Mouse (Mus musculus) hindbrain, postnatal 0 days (tissue): ENCODE results near the gene Gm10447. TPM values are rescaled to one million over a fixed set of nuclear protein-coding genes. Genes with fewer than 3 reads are reported as not detected.

Source experiments
- ATAC-seq: fragments of 200-750 bp; cut with Nextera tagmentation; 2 replicates; pipeline ENCODE4 v1.8.0; 2017; ENCODE audit warnings: mild to moderate bottlenecking, moderate TSS enrichment, moderate library complexity
- DNase-seq: peaks from one replicate; pipeline ENCODE4 v3.0.0-alpha.2; 2015; ENCODE audit warnings: low spot score
- H3K27ac ChIP-seq: fragments of 300-500 bp; sonication (generic); 2 replicates; pipeline ENCODE4 v1.5.1; 2014; ENCODE audit warnings: mild to moderate bottlenecking
- H3K27me3 ChIP-seq: fragments of 300-500 bp; sonication (generic); 2 replicates; pipeline ENCODE4 v1.6.1; 2014; ENCODE audit warnings: low read length, mixed read lengths; ENCODE audit not compliant: insufficient read depth
- H3K36me3 ChIP-seq: fragments of 300-500 bp; sonication (generic); 2 replicates; pipeline ENCODE4 v1.6.1; 2014; ENCODE audit warnings: low read length, mixed read lengths; ENCODE audit not compliant: insufficient read depth
- H3K4me1 ChIP-seq: fragments of 300-500 bp; sonication (generic); 2 replicates; pipeline ENCODE4 v1.6.1; 2014; ENCODE audit warnings: antibody characterized with exemption, low read length, mixed read lengths; ENCODE audit not compliant: insufficient read depth
- H3K4me2 ChIP-seq: fragments of 300-500 bp; sonication (generic); 2 replicates; pipeline ENCODE4 v1.6.1; 2014; ENCODE audit warnings: low read depth, mild to moderate bottlenecking, low read length, moderate library complexity, mixed read lengths
- H3K4me3 ChIP-seq: fragments of 300-500 bp; sonication (generic); 2 replicates; pipeline ENCODE4 v1.5.1; 2014; ENCODE audit warnings: low read length
- H3K9ac ChIP-seq: fragments of 300-500 bp; sonication (generic); replicated peaks from 2 replicates; pipeline ENCODE4 v1.6.1; 2014; ENCODE audit warnings: mild to moderate bottlenecking, low read length, moderate library complexity, mixed read lengths
- H3K9me3 ChIP-seq: fragments of 300-500 bp; sonication (generic); 2 replicates; pipeline ENCODE4 v1.6.1; 2016; ENCODE audit warnings: low read length, mixed read lengths
- CTCF ChIP-seq: IDR thresholded peaks from 2 replicates; pipeline ENCODE4 v1.5.1; 2016; ENCODE audit warnings: antibody characterized with exemption, control low read depth, low read depth
- WGBS: fragments of 180-500 bp; shearing (Covaris S2); extraction: QIAGEN DNeasy Blood & Tissue Kit; methylation state at CpG from one replicate; pipeline ENCODE4 v1.1.7; 2014; 5-methylcytosine and 5-hydroxymethylcytosine counted together
- polyA plus RNA-seq: library from polyadenylated mRNA; unstranded; fragments of >200 nt; fragmentation: Nextera tagmentation; extraction: Ambion mirVana; gene quantifications from 2 replicates; pipeline ENCODE4 v1.2.1, GENCODE M21; 2015
- total RNA-seq: library from RNA; depleted of rRNA; stranded (reverse); fragments of >200 nt; gene quantifications from 2 replicates; pipeline ENCODE4 v1.2.3, GENCODE M21; 2014

Gene Gm10447
- total and polyA plus RNA-seq, 2 experiments from 2014 or later, result not detected

GRCm38 (mm10) chr11:53486822-53487594, 30.1 kb upstream of the Gm10447 start:
- Histone ChIP-seq H3K36me3 (no peaks in the 10 kb centered on the region), H3K4me3 (peak overlapping the region; percentile 21), H3K4me2 (peak overlapping the region; percentile 48), H3K27ac (no peak overlapping the region), H3K4me1 (0 out of 2 replicates have a peak, but pooled peaks cover 4% of the 10 kb centered on the region), H3K9me3 (no peaks in the 10 kb centered on the region), H3K9ac (no peak overlapping the region), H3K27me3 (peaks cover 4% of the 10 kb centered on the region; the same call in 1 of the 2 replicates)
- ATAC-seq, result peak; percentile 58
- DNase-seq, result peak; percentile 25
- peak; percentile 15; the same call in 1 of the 2 replicates for TF ChIP-seq CTCF
- 17% methylated on average over 27 of the region's 27 CpGs for WGBS

GRCm38 (mm10) chr11:53486351-53486750, 29.4 kb upstream of the Gm10447 start:
- Histone ChIP-seq H3K36me3 (no peaks in the 10 kb centered on the region), H3K4me2 (no peak overlapping the region), H3K9ac (no peak overlapping the region), H3K27ac (no peak overlapping the region), H3K27me3 (peaks cover 7% of the 10 kb centered on the region), H3K4me3 (no peak overlapping the region), H3K4me1 (0 out of 2 replicates have a peak, but pooled peaks cover 4% of the 10 kb centered on the region), H3K9me3 (no peaks in the 10 kb centered on the region)
- DNase-seq (no peak), ATAC-seq (no peak)
- TF ChIP-seq CTCF, result no peak
- 76% methylated on average over 3 of the region's 3 CpGs for WGBS

- Histone ChIP-seq H3K4me3 (no peak overlapping the region), H3K27me3 (peaks cover 12% of the 10 kb centered on the region)
Measured at GRCm38 (mm10) chr11:53485719-53486118, 28.8 kb upstream of the Gm10447 start.

GRCm38 (mm10) chr11:53483159-53483891, 26.4 kb upstream of the Gm10447 start:
- 67% methylated on average over 9 of the region's 9 CpGs for WGBS
- H3K4me3 ChIP-seq, result no peak overlapping the region
- H3K4me2 ChIP-seq, result no peak overlapping the region
- 0 out of 2 replicates have a peak, but pooled peaks cover 4% of the 10 kb centered on the region for H3K4me1 ChIP-seq
- no peak overlapping the region for H3K9ac ChIP-seq
- no peak for TF ChIP-seq CTCF
- H3K9me3 ChIP-seq, result no peaks in the 10 kb centered on the region
- peak; percentile 18 for DNase-seq
- no peak for ATAC-seq
- peaks cover 22% of the 10 kb centered on the region for H3K27me3 ChIP-seq
- H3K36me3 ChIP-seq, result no peaks in the 10 kb centered on the region
- H3K27ac ChIP-seq, result no peak overlapping the region

More at GRCm38 (mm10) chr11:53485719-53486118, 28.8 kb upstream of the Gm10447 start:
- H3K9ac ChIP-seq, result no peak overlapping the region
- no peak overlapping the region for H3K4me2 ChIP-seq
- no peaks in the 10 kb centered on the region for H3K36me3 ChIP-seq
- DNase-seq (no peak), ATAC-seq (no peak)
- 43% methylated on average over 3 of the region's 3 CpGs for WGBS
- 0 out of 2 replicates have a peak, but pooled peaks cover 4% of the 10 kb centered on the region for H3K4me1 ChIP-seq
- no peak overlapping the region for H3K27ac ChIP-seq
- H3K9me3 ChIP-seq, result no peaks in the 10 kb centered on the region
- peak; percentile 58 for TF ChIP-seq CTCF

DNA sequence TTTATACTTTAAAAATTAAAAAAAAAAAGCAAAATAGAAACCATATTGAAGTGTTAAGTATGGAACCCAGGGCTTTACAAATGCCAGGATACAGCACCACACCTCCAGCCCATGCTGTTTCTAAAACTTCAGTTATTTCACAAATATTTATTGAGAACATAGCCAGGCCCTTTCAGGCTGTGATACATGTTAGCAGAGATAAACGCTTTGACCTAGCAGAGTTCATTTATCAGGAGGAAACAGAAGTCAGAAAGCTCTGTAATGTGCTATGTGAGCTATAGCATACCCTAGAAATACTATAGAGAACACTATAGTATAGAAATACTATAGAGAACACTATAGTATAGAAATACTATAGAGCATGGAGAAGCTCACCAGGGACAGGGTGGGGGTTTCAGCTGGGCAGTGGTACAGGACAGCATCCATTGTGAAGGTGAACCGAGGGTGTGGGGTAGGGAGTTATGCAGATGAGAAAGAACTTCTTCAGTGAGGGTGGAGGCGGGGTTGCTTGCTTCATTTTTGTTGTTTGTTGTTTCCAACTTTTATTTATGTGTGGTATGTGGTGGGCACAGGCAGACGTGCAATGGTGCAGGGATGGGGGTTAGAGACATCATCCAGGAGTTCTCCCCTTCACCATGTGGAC, 24.3 kb upstream of the Gm10447 start:
- Histone ChIP-seq H3K36me3 (no peaks in the 10 kb centered on the region), H3K4me2 (no peak overlapping the region), H3K27me3 (peaks cover 29% of the 10 kb centered on the region), H3K9me3 (no peaks in the 10 kb centered on the region), H3K9ac (no peak overlapping the region), H3K4me3 (no peak overlapping the region), H3K4me1 (no peaks in the 10 kb centered on the region), H3K27ac (no peak overlapping the region)
- no peak for TF ChIP-seq CTCF
- DNase-seq, result no peak
- WGBS, result 73% methylated on average over 4 of the region's 4 CpGs
- ATAC-seq, result no peak

GRCm38 (mm10) chr11:53479783-53480301, 22.9 kb upstream of the Gm10447 start, which contains the start of the genes Gm9945 and Sowaha:
TSS of gene Gm9945 (plus strand) at chr11:53480166.
TSS of gene Sowaha (minus strand) at chr11:53480274.
- H3K27ac ChIP-seq, result peak within 1 kb of the TSS; percentile 45; the same call in 1 of the 2 replicates
- peak within 1 kb of the TSS; percentile 58 for H3K4me3 ChIP-seq
- H3K9ac ChIP-seq, result peak within 1 kb of the TSS; percentile 40
- peak within 1 kb of the TSS; percentile 70 for H3K4me2 ChIP-seq
- peak; percentile 73 for ATAC-seq
- TF ChIP-seq CTCF, result peak; percentile 43
- 2% methylated on average over 40 of the region's 40 CpGs for WGBS
- H3K4me1 ChIP-seq, result no peaks in the 10 kb centered on the region
- peak; percentile 73 for DNase-seq
- no peaks in the 10 kb centered on the region for H3K9me3 ChIP-seq
- H3K36me3 ChIP-seq, result no peaks in the 10 kb centered on the region
- H3K27me3 ChIP-seq, result peaks cover 29% of the 10 kb centered on the region
